Mouse (Mus musculus): Measurements from ENCODE around the gene Rfx1.

The Rfx1 gene

GRCm38 (mm10) chr8:84063861-84064610, 2.6 kb upstream of the Rfx1 start:
- peak; percentile 51 to 59 for DNase-seq

- DNase-seq = no peak
Measured at GRCm38 (mm10) chr8:84065037-84065436, 1.6 kb upstream of the Rfx1 start, which contains the start of gene Gm10643. Gm10643 (minus strand) TSS chr8:84065137.

- no peak for DNase-seq
Measured at GRCm38 (mm10) chr8:84065457-84066072, 1.1 kb upstream of the Rfx1 start.

- peak; percentile 94 to 95 for DNase-seq
Measured at GRCm38 (mm10) chr8:84067047-84067573, 476 bp downstream of the Rfx1 start.

GRCm38 (mm10) chr8:84067911-84068310, 1.3 kb downstream of the Rfx1 start:
- no peak for DNase-seq

GRCm38 (mm10) chr8:84068316-84069035, 1.8 kb downstream of the Rfx1 start:
- DNase-seq = no peak

GRCm38 (mm10) chr8:84069169-84069568, 2.5 kb downstream of the Rfx1 start:
- no peak for DNase-seq

GRCm38 (mm10) chr8:84069750-84070149, 3.1 kb downstream of the Rfx1 start:
- peak; percentile 25 to 39 for DNase-seq

GRCm38 (mm10) chr8:84070241-84070640, 3.6 kb downstream of the Rfx1 start:
- DNase-seq = no peak

GRCm38 (mm10) chr8:84070667-84071066, 4.0 kb downstream of the Rfx1 start:
- no peak for DNase-seq

- peak; percentile 21 to 29 for DNase-seq
Measured at GRCm38 (mm10) chr8:84071921-84072320, 5.3 kb downstream of the Rfx1 start.

- no peak for DNase-seq
Measured at GRCm38 (mm10) chr8:84072321-84072720, 5.7 kb downstream of the Rfx1 start.

- DNase-seq = no peak
Measured at GRCm38 (mm10) chr8:84073230-84073976, 6.8 kb downstream of the Rfx1 start.

- no peak for DNase-seq
Measured at GRCm38 (mm10) chr8:84076412-84076811, 9.8 kb downstream of the Rfx1 start.

- no peak for DNase-seq
Measured at GRCm38 (mm10) chr8:84076849-84077248, 10.2 kb downstream of the Rfx1 start.

GRCm38 (mm10) chr8:84079206-84079605, 12.6 kb downstream of the Rfx1 start:
- DNase-seq = peak; percentile 56 to 68

- DNase-seq = peak; percentile 46 to 64
Measured at GRCm38 (mm10) chr8:84083829-84084241, 17.2 kb downstream of the Rfx1 start.

- DNase-seq = no peak
Measured at GRCm38 (mm10) chr8:84084341-84085115, 17.9 kb downstream of the Rfx1 start.

- no peak for DNase-seq
Measured at GRCm38 (mm10) chr8:84087156-84087555, 20.5 kb downstream of the Rfx1 start.

GRCm38 (mm10) chr8:84087821-84088220, 21.2 kb downstream of the Rfx1 start:
- no peak for DNase-seq

- no peak for DNase-seq
Measured at GRCm38 (mm10) chr8:84089277-84089676, 22.6 kb downstream of the Rfx1 start.

- DNase-seq = no peak
Measured at GRCm38 (mm10) chr8:84090585-84090984, 24.0 kb downstream of the Rfx1 start.

All from lung, adult 18-20 months (tissue).